Mouse (Mus musculus): ENCODE data around the gene Prdx5. TPM values are rescaled to one million over a fixed set of nuclear protein-coding genes. Genes with fewer than 3 reads are reported as not detected.

Gene Prdx5
- total RNA-seq, 2 experiments from 2014 or later, result 368 to 411 TPM

DNA sequence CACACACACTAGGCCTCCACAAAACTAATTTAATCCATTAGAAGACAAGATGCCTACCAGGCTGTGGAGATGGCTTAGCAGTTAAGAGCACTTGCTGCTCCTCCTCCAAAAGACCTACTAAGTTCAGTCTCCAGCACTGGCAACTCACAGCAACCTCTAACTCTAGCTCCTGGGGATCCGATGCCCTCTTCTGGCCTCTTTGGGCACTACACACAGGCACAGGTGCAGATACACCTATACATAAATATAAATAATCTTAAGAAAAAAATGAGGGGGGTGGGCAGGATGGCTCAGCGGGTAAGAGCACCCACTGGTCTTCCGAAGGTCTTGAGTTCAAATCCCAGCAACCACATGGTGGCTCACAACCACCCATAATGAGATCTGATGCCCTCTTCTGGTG, 26.4 kb upstream of the Prdx5 start:
- no peak for DNase-seq

DNA sequence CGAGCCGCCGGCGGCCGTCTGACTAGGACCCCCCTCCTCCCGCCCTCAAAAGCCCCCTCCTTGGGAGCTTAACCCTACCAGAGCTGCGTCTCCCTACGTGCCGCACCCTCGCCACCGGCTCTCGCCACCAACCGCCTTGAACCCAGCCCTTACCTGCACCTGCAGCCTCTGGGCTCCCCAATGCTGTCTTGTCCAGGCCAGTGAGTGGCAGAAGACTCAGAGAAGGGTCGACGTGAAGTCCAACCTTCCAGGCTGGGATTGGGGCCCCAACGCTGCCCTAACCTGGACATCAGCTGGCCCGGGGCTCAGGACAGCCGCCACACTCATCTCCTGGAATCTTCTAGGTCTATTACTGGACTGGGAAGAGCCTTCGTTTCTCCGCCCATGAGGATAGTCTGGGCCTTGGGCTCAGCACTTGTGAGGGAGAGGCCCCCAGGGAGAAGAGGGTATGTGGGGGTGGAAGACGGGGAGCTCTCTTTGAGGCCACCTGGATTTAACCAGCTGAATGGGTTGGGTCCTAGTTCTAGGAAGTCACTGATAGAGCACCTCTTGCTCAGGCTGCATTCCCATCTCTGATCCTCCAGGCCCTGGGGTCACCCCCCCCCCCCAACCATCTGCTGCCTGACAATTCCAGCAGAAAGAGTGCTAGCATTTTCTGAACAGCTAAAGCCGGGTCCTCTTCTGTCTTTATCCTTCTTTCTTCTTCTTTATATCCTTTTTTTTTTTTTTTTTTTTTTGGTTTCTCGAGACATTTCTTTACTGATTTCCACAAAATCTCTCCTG, 24.5 kb upstream of the Prdx5 start, which contains the start of gene Kcnk4:
Gene Kcnk4 (minus strand): TSS at position 321 of the 783 bp plus-strand sequence.
- no peak for DNase-seq

DNA sequence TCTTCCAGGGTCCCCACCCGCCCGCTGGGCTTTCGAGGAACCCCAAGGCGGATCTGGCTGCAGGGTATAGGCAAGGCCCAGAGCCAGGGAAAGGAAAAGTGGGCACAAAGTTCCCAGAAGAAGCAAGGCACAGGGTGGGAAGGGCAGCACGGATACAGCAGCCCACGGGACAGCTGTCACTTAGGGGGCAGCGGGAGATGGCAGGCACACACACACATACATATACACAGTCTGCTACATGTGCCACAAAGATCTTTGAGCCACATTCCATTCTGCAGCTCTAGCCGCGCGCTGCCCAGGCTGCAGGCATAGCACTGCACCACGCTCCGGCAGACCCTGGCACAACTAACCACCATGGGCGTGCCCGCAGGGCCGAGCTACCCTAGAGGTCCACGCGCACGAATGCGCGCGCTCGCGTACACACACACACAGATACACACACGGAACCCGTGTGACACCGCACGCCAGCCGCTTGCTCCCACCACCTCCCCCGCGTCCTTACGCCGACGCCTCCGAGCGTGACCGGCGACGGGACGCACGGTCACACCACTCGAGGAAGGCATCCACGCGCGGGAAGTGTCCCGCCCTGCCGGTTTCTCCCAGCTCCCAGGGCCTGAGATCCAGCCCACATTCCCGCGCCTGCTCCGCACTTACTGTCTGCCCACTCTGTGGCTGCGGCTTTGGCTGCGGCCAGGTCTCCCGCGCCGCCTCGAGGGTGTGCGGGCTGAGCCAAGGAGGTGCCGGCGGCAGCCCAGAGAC, 23.7 kb upstream of the Prdx5 start:
- no peak for DNase-seq

DNA sequence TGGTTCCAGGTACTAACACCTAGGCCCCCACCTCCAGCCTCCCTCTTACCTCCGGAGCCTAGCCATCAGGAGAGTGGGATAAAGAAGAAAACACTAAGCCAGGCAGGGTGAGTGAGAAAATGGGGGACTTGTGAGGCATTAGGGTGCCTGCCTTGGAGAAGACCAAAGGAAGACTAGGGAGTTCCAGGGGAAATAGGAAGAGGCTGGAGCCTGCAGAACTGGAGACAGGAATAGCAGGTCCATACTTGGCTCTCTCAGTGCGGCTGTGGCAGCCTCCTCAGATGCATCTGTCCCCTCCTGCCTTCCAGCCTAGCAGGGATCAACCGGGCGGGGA, 23.2 kb upstream of the Prdx5 start:
- DNase-seq, result no peak

DNA sequence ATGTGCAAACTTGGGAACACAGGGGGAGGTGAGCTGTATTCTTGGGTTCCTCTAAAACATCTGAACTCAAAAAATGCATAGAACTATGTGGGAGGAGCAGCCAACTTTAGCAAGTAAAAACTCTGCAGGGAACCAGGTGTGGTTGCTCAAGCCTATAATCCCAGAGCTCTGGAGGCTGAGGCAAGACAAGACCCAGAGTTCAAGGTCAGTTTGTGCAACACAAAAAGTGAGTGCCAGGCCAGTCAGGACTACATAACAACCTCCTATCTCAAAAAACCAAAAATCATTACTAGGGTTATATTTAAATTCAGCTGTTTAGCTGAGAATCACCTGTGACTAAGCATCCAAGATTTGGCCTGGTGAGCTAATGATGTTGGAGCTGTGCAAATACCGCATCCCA, 22.1 kb upstream of the Prdx5 start:
- no peak for DNase-seq

DNA sequence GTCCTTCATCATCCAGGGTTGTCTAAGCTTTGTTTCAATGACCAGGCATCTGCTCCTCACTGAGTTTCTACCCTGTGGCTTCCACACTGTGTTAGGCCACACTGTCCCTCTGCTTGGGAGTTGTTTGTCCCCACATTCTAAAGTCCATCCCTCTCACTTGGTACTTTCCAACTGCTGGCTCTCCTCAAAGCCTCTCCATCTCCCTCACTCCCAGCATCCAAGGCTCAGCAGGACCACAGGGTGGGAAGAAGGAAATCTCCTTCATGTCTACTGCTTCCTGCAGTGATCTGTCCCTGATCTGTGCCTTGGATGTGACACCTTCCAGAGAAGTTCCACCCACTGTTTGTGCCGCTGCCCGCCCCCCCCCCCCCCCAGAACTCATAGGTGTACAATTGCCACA, 21.1 kb upstream of the Prdx5 start:
- no peak for DNase-seq

DNA sequence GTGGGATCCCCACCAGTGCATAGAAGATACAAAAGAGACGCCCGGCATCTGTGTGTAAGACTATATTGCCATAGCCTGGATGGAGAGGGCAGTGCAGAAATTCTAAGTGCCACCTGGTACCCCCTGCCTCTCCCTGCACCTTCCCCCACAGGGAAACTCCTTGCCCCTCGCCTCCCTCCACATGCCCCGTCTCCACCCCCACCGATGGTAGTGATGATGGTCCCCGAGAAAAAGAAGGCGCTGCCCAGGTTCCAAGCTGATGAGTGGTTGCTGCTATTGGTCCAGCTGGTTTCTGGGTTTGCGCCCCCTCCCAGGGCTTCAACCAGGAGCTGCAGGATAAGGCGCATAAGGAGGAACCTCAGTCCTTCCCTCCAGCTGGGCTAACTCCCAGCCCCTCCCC, 18.2 kb upstream of the Prdx5 start:
- no peak for DNase-seq

DNA sequence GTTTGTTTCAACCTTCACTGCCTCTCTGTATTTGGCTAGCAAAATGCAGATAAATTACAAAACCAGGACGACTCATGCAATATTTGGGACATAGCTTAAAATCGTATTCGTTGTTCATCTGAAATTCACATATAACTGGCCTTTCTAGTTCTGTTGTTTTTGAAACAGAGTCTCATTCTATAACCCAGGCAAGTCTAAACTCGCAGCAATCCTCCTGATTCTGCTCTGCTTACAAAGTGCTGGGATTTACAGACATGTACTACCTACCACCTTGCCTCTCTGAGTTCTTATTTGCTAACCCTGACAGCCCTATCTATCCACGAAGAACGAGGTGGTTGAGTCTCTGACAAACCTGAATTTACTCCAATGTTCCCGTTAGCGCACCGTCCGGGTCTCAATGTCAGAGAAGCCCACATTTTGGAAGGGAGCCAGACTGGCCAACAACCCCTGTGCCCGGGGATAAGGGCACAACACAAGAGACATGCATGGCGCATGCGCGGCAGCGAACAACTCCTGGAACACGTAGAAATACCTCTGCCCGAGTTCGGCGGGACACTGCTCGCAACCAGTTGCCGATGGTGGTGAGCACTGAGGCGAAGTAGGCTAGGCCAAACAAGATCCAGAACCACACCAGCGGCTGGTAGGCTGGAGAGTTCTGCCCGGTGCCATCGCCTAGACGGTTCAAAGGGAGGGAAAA, 16.8 kb upstream of the Prdx5 start:
- no peak for DNase-seq

DNA sequence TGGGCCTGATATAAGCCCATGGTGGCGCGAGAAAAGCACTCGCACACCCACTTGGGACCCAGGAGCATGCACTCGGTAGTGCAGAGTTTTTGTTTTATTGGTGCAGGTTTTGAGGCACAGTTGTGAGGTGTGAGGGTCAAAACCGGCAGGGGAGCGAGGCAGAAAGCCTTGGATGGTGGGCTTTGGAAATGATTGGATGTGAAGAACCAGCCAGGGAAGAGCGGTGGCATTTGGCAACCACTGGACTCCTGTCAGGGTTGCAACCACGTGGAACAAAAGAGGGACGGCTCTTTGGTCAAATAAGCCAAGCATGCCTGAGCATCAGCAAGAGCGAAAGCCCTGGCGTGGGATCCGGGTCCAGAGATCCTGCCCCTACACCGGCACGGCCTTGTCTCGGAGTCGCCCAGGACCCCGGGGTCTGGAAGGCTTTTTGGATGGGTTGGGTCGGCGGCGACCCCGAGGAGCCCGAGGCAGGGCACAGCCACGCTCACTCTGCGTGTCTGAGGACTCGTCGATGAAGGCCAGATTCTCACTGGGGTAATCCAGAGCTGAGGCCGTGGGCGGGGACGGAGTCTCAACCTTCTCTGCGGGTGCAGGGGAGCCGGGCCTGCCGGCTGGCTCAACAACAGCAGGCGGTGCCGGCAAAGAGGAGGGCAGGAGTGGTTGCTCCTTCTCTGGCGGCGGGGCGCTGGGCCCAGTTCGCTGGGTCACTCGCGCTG, 15.9 kb upstream of the Prdx5 start:
- no peak for DNase-seq

DNA sequence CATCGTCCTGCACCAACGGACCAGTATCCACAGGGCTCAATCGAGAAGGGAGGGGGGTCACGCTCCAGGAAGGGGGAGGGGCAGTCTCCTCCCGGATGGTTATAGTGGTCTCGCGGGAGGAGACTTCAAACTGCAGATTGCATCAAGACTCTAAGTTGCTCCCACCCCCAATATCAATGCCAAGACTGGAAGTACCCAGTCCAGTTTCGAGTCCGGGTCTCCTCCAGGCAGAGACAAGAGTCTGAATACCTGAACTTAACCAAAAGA, 15.3 kb upstream of the Prdx5 start, which contains the start of gene Catsperz:
Gene Catsperz (minus strand): TSS at position 74 of the 267 bp plus-strand sequence.
- no peak for DNase-seq

DNA sequence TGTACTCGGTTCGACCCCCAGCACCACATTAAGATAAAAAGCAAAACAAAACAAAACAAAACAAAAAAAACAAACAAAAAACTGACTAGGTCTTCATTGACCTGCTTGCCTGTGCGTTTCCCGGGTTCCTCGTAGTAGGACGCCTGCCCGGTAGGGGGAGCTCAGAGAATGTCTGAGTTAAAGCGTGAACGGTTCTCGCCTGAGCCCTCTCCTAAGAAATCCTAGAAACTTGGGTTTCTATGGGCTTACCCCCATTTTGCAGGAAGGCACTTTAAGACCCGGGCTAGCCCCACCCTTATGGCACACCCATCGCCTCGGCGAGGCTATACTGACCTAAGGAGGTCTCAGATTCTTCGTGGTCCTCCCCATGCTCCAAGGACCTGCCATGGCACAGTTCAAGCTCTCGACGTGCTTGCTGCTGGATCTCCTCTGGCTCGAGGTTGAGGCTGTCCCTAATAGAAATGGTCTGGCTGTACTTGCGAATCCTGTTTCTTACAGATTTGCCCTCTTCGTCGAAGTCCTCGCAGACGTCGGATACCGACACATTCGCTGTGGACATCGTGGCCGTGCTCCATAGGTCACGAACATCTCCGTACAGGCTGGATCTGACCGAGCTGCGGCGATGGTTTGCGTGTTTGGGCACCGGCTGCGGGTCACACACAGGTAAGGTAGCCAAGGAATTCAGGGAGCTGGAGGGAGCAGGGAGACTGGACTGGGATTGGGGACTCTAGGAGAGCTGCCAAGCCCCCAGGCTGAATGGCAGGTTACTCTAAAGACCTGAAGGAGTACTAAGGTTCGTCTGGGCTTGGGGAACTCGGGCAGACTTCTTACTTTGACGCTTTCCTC, 14.8 kb upstream of the Prdx5 start:
- peak; percentile 81 to 87 for DNase-seq

DNA sequence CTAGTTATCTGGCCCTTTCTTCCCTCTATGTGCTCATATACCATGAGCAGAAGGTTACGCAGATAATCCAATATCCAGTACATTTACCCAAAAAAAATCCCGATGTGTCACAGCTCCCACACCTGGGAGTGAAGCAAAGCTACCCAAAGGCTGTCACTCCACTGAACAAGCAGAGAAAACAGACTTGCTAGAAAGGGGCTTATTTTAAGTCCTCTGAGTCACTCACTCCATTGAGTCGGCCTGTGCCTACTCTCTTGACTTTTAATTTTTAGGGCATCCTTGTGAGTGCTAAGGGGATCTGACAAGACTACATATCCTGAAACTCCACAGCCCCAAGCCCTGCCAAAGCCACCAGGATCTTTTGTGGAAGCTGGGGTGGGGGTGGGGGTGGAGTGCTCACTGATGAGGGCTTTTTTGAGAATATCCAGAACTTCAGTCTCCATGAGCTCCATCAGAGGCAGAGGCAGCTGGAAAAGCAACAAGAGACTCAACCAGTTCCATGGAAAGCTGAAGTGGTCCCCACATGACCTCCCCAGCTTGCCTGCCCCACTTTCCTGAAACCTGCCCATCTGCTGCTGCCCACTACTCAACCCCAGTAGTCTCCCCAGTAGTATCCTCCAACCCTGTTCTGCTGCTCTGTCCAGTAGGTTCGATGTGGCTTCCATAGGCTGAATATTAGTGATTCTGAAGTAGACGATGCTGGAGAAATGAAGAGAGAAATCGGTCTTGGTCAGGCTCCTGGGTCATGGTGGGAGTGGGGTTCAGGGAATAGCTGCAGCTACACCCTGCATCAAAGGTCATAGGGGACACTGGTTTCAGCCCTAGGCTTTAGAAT, 13.2 kb upstream of the Prdx5 start:
- no peak for DNase-seq

DNA sequence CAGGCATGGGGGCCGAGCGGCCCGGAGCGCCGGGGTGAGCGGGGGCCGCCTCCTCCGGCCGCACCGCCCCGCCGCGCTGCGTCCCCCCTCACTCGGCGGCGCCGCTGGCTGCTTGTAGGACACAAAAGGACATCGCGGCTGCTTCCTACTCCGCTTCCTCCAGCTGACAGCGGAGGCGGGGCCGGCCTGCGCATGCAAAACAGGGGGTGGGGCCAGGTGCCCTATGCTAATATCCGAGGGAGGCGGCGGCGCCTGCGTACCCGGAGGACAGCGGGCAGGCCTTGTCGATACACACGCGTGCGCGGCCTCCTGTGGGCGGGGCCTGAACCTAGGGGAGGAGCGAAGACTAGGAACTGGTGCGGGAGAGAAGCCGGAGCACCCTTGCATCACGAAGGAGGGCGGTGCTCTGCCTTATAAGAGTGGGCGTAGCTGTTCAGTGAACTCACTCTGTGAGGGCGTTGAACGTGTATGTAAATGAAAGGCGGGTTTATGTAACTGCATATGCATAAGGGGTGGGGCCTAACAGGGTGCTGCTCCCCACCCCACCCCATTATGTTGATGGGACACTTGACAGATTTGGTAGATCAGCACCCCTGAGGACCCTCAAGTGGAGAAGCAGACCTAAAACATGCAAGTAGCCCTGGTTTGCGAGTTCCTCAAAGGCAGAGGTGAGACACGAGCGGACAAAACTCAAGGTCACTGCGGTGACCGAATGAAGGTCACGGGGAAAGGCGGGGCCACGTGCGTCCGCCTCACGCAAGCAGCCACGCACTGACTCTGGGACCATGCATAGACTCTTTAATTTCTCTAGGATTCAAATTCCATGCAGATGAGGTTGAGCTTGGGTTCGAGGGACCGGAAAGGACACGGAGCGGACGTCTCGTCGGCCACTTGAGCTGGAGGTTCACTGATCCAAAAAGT, 12.0 kb upstream of the Prdx5 start, which contains the start of gene Esrra:
Gene Esrra (minus strand): TSS at position 167 of the 921 bp plus-strand sequence.
- DNase-seq, result peak; percentile 100

DNA sequence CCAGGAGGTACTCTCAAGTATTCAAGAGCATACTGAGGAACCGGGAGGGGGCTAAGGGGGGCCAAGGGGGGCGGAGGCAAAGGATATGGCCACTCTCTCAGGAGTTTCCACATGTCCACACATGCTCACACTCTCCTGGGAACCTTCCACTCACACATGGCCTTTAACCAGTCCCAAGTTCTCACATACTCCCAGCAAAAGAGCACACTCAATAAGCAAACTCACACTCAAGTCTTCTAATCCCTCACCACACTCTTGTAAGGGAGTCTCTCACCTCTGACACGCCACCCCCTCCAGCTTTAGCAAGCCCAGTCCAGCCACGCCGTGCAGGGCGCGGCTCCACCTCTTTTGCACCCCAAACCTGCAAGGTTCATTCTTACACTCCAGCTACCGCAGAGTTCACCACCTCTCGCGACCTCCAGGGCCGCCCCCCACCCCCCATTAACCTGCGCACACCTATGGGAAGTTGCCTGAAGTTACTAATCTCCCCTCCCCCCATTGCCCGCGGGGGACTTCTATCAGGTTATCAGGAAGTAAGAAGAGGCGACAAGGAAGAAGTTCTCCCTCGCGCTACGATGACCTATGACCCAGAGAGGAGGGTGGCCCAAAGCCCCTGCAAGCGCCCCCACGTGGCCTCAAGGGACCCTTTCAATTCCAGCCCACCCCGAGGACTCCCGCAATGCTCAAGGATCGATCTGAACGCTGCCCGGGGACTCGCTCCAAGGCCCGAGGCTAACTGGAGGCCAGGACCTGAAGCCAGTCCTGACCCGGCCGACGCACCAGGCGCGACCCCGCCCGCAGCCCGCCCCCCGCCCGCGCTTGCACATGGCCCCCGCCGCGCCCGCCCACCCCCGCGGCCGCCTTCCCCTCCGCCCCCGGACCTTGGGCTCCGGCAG, 11.1 kb upstream of the Prdx5 start:
- DNase-seq, result no peak

DNA sequence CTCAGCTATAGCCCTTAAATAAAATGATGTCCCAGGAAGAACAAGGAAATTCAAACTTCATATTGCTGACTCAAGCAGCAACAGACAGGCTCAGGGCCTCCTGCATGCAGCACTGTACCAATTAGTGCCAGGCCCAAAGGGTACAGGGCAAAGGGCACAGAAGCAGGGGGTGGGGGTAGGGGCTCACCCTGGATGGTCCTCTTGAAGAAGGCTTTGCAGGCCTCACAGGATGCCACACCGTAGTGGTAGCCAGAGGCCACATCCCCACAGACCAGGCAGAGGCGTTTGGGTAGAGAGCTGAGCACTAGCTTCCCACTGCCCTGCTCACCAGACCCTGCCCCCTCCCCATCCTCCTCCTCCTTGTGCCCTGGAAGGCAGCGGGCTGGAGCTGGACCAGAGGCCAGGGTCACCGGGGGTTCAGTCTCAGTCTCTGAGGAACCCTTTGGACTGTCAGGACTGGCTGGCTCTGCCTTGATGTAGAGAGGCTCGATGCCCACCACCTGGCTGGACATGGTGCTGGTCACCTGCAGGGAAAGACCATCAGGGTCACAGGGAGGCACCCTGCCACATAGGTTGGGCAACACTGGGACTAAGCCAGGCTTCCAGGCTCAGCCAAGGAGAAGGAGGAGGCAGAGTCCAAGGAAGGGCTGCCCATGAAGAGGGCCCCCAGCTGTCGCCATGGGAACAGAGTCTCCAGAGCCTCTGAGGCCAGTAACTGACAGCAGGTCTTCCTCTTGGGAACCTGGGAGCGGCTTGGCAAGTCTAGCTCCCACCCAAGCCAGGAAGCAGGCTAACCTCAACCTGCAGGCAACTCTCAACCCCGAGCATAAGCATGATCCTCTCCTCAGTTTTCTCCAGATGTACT, 10.2 kb upstream of the Prdx5 start:
- no peak for DNase-seq

DNA sequence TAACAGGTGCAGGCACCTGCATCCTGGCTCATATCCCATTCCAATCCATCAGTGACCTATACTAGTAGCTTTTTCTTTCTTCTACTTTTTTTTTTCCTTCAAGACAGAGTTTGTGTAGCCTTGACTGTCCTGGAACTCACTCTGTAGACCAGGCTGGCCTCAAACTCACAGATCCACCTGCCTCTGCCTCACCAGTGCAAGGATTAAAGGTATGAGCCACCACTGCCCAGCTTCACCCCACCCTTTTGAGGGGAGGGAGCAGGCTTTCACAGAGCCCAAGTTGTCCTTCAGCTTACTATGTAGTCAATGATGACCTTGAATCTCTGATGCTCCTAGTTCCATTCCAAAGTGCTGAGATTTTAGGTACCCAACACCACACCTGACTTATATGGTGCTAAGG, 9.5 kb upstream of the Prdx5 start:
- DNase-seq, result no peak

DNA sequence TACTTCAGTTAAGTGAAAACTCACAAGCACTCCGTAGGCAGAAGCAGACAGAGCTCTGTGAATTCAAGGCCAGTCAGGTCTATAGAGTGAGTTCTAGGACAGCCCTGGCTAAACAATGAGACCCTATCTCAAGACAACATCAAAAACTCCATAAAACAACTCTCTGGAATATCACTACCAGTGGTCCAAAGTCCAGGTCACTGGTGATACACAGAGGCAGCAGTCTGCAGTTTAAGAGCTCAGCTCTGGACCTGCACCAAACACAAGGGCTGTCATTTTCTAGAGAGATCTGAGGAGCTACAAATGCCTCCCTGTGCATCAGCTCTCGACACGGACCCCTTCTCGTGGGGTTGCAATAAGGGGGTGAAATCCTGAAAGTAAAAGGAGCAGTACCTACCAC, 8.4 kb upstream of the Prdx5 start:
- DNase-seq, result no peak

DNA sequence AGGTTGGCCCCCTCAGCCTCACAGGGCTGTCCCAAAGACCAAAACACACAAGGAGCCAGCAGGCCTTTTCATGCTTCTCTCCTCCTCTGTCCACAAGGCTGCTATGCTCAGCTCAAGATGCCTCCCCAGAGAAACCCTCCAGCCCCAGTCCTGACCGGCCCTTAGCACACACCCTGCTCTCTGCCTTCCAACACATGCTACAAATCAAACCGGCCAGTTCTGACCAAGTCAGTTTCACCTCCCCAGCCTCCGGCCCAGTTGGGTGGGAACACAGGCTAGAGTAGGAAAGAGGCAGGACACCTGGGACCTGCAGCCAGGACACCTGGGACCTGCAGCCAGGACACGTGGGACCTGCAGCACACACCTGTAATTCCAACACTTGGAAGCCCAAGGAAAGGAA, 6.6 kb upstream of the Prdx5 start:
- no peak for DNase-seq

Measured in layer of hippocampus, postnatal 36 days (tissue).